Mouse (Mus musculus) adrenal gland, postnatal 25 days (tissue): ENCODE results near the gene Tmem240. TPM values are rescaled to one million over a fixed set of nuclear protein-coding genes. Genes with fewer than 3 reads are reported as not detected.
"Not testable (repeated sequence)": the region's sequence is repeated elsewhere in the genome, so short reads cannot be mapped to it uniquely, and the experiment has no call there.

Experiments
- DNase-seq: peaks from one replicate; pipeline ENCODE4 v3.0.0; 2021; ENCODE audit warnings: mixed read lengths
- total RNA-seq: library from RNA; stranded (reverse); gene quantifications from 2 replicates; pipeline ENCODE4 v1.2.3, GENCODE M21; 2021

Tmem240 gene
- total RNA-seq, 1 experiment from 2014 or later, result 1.6 TPM

DNA sequence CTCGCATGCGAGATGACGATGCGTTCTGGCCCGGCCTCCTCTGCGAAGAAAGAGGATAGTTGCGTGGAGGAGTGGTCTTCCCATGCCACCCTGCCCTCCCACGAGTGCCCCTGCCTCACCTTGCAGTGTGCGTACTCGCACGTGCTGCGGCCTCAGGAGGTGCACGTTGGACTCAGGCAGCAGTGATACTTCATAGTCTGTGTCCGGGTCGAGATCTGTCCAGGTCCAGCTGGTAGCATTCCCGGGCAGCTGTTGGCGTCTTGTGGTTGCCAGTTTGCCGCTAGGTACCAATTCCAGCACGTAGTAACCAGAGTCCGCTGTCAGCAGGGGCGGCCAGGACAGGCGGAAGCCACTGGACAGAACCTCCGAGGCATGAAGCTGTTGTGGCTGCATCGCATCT is 36.0 kb downstream of the Tmem240 start:
- DNase-seq, result no peak

DNA sequence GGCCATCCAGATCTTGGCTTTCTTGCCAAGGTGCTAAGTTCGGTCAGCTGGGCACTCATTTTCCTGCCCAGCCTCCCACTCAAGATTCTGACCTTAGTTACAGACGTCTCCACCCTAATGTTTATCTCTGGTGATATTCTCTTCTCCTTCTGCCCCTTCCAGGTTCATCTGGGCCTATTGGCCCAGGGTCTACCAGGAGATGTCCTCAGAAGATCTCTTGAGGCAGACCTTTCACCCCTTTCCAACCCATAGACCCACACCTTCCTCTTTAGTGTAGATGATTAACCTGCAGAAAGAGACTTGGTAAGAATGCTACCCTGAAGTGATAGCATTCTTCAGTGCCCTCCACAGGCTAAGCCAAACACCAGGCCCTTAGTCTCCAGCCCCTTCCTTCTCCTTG is 37.1 kb downstream of the Tmem240 start:
- no peak for DNase-seq

DNA sequence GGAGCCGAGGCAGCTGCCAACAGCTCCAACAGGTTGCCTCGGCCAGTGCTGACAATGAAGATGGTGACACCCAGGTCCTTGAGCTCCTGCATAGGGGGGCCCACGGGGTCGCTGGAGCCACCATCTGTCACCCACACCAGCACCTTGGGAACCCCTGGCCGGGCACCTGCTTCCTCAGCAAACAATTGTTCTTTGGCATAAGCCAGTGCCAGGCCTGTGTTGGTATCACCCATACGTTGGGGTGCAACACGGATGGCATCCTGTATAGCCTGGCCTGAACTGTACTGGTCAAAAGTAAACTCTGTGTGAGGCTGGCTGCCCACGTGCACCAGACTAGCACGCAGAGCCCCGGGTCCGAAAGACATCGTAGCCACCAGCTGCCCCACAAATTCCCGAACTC is 38.2 kb downstream of the Tmem240 start:
- DNase-seq, result no peak

DNA sequence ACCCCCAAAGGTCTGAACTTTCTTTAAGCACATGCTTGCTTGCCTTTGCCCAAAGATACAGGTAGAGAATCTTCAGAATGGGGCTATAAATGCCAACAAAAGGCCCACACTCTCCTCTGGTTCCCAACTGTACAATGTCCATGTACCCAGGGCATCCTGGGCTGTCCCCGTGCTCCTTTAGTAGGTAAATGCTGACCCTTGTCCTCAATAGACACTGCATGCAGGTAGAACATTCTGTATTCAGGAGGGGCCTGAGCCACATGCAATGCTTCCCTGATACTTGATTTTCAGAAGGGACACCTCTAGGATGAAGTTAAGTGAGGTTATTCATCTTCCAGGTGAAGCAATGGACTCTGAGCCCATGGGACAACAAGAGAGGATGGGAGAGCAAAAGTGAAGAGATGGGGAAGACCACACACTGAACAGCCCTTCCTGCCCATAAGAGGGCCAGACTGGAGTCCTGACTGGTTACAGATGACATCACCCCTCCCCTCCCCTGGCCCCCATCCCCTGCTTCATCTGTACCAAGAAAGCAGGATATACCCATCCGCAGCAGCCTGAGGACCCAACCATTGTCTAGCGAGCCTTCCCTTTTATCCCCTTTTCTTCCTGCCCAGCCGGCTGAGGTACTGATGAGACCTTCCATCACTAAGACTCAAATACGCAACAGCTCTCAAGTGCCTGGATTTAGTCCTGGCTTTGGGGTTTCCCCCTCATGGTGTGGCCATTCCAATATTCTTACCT is 38.9 kb downstream of the Tmem240 start:
- no peak for DNase-seq

DNA sequence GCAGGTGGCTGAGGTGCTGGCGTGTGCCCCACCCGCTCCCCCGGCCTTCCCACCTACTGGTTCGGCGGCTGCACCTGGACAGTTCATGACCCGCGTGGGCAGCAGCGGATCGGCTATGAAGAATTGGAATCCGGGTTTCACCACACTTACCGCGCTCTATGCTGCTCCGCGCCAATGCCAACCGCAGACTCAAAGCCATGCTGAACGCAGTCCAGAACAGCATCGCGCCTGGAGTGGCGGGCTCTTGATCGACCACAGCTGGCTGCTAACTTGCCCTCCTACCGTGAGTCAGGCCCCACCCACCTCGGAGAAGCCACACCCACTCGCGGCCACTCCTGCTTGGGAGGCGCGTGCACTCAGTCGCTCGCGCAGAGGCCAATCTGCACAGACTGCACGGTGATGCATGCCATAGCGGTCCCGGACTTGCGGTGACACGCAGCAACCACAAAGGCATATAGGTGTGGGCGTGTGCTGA is 39.7 kb downstream of the Tmem240 start, which contains the start of gene Vwa1:
TSS of gene Vwa1 (minus strand) at position 419 of the 475 bp plus-strand sequence.
- DNase-seq, result peak; percentile 91

DNA sequence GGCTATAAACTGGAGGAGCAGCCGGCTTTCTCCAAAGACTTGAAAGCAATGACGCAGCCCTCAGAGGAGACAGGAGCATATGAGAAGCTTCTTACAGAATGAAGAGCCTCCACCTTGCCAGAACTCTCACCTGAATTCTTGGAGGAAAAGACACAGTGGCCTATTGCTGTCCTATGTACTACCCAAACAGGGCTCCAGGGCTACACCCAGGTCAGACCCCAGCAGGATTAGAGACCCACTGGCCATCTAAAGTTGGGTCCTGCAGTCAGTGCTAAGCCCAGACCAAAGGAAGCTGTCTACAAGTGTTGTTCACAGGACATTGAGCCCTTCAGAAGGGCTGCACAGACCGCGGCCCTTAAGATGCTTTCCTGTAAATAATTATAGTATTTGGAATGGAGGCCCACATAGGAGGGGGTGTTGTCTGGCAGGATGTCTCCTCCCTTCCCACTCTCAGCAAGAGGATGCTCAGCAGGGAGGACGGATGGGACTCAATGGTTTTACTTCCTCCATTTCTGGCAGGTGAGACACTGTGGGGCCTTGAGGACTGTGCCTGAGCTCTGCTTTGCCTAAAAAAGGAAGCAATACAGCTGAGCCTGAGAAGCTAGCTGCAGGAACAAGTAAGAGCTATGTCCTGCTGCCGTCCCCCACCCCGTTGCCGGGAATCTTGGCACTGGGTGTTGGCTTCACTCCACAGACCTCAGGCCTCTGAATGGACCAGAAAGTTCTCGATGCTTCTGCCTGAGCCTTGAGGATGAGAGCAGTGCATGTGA is 40.6 kb downstream of the Tmem240 start:
- DNase-seq, result peak; percentile 41

DNA sequence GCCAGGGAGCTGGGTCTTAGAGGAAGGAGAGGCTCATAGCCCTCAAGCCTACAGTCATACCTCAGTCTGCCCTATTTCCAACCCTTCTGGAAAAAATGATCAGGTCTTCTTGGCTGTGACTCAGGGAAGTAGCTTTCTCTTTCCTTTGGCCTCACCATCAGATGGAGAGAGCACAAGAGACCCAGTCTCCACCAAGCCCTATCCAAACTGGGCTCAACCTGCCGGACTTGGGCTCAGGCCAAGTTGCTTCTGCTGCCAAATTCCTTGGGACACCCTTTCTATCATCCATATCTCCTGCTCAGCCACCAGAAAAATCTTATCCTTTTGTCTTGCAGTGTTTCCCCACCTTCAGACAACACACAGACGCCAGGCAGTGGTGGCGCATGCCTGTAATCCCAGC is 41.3 kb downstream of the Tmem240 start:
- DNase-seq, result peak; percentile 54

DNA sequence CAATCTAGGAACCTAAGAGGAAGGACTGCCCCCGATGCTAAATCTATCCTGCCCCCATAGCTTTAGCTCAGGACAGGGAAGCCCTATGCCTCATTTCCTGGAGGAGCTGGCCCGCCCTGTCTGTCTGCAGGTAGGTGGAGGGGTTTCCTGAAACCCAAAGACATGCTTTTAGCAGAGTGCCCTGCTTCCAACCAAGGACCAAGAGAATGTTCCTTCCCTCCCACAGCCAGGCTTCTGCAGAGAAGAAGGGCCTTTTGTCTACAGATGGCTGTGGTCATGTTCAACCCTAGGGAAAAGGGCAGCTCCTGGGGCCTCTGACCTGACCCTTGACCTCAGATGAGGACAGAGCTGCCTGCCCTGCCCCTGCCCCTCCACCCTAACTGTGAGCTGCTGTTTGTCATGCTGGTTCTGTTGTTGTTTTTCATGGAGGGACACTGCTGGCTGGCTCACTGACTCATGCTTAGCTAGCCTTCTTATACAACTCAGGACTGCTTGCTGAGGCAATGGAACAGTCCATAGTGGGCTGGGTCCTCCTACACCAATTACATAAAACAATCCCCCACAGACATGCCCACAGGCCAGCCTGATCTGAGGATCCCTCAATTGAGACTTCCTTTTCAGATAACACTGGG is 42.2 kb downstream of the Tmem240 start:
- no peak for DNase-seq

DNA sequence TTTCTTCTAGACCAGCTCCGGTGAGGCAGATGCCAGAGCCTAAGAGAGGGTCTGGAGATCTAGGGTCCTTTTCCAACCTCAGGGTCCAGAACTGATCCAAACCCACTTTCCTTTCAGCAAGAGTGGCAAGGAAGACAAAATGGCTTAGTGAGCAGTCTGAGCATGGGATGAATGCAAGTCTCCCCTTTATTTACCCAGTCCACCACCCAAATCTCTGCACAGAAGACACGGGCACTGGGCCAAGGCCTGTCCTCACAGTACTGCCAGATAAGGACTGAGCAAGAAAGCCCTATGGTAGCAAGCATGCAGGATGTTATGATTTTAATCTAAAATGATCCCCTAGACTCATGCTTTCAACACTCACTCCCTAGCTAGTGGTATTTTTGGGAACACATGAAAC is 43.2 kb downstream of the Tmem240 start:
- peak; percentile 45 for DNase-seq

DNA sequence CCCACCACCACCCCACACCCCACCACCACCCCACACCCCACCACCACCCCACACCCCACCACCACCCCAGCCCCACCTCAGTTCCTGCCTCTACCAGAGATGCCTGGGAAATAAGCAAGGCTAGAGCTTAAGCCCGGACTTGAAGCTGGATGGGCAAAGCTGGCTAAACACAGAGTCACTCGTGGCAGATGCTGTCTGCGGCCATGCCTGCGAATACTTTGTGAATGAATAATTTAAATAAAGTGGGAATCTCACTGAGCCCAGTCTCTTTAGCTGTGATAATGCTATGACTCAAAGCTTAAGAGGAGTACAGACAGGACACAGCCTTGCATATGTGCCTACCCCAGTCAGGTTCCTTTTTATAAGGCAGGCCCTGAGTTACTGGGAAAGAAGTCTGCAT is 44.9 kb downstream of the Tmem240 start:
- no peak for DNase-seq

DNA sequence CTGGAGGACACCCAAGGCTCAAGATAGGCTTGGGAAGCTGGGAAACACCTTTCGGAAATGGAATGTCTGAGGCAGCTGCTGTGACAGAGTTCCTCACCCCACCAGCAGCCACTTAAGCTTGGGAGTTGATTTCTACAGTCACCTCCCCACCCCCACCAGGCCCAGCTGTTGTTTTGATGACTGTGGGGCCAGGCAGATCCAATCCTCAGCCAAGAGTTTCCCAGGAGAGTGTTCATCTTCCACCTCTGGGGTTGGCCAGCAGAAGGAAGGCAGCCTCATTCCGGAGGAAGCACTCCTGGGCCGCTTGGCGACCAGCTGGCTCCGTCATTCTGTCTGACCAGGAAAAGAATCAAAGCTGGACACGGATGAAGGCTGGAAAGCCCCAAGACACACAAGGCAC is 46.3 kb downstream of the Tmem240 start:
- DNase-seq, result peak; percentile 37

DNA sequence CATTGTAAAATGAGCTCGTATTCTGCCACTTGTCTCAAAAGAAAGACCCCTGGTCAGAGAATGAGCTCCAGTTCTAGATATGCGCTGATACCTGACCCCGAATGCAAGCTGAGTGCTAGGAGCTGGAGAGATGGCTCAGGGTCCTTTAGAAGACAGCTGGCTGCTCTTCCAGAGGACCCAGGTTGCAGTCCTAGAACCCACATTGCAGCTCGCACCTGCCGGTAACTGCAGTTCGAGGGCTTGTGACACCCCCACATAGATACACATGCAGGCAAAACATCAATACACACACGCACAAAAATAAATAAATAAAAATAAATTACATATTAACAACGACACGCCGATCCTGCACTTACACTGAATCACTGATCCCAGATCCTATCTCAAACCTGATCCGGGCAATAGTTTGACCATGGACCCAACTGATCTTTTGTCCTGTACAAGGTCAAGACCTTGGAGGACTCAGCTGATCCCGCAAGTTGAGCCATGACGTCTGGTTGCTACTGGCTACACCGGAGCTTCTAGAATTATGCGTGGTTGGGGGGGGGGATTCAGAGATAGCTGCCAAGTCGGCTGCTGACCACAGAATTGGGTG is 49.0 kb downstream of the Tmem240 start:
- DNase-seq, result no peak

DNA sequence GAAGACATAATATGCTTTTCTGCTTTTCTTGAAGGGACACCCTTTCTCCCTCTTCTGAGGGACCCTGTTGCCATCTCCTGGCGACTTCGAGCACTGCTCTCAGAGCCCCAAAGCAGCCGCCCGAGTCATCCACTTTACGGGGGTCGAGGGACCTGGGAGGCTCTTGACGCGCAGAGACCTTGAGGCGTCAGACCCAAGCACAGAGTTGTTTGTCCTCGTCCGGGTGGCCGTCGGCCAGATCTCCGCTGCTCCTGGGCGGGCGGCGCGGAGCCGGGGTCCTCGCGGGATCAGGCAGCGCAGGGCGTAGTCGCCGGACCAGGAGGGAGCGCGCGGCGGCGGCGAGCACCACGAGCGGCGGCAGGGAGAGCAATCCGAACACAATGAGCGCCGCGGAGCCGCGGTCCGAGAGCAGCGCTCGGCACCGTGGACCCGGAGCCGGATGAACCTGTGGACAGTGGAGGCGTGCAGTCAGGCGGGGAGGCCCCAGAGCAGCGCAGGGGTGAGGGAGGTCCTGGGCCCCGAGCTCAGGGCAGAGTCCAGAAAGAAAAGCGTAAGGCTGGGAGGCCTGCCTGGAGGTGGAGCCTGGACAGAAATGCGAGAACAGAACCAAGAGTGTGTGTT is 49.6 kb downstream of the Tmem240 start:
- peak; percentile 74 for DNase-seq

DNA sequence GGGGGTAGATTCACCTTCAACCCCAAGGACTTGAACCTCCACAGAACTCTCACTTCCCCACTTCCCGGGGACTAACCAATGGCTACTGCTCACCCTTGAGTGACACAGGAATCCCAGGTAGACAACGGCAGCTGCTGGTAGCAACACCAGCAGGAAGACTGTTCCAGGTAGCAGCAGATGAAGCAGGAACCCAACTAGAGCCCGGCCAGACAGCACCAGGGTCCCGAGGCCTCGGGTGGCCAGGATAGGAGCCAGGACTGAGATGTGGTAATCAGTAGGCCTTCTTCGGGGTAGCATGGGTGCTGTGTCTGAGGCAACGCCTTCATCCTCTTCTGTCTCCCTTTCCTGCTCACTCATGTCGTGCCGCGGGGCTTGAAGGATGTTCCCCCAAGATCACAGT is 50.6 kb downstream of the Tmem240 start:
- DNase-seq, result no peak

DNA sequence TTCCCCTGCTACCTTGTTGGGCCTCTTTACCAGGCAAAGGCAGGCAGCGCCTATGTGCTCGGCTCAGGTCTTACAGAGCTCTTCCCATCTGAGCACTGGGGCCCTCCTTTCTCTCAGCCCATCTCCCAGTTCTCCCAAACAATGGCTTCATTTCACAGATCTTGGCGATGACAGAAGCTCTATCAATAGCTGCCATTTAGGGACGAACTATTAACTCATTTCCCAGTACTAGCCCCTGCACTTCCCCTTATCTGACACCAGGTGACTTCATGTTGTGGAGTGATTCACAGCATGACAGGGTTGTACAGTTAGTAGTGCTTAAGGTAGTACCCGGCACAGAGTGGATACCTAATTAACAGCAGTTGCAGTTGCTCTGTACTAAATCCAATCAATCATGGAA is 51.2 kb downstream of the Tmem240 start, which contains the start of gene Tmem88b:
TSS of gene Tmem88b (minus strand) at position 56 of the 400 bp plus-strand sequence.
- DNase-seq, result no peak

DNA sequence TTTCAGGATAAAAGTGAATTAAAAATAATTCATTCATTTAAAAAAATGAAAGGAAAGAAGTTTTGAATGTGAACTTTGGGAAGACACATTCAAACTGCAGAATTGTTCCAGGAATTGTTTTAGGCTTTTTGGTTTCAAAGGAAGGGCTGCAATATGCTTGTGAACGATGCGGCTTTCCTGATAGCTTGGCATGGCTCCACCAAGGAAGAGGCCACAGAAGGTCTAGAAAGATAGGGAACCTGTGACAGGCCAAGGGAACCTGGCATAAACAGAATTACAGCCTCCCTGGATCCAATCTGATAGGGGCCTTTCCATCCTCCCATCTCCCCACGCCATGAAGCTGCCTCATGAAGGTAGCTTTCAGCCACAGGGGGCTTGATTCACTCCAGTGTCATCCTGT is 53.7 kb downstream of the Tmem240 start:
- no peak for DNase-seq

DNA sequence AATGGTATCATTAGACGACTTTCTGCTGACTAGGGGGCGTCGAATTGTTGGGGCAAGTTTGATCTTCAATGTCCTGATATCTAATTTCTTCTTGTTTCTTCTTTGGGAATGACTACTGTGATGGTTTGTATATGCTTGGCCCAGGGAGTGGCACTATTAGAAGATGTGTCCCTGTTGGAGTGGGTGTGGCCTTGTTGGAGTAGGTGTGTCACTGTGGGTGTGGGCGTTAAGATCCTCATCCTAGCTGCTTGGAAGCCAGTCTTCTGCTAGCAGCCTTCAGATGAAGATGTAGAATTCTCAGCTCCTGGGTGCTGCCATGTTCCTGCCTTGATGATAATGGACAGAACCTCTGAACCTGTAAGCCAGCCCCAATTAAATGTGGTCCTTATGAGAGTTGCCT is 54.2 kb downstream of the Tmem240 start:
- DNase-seq, result not testable (repeated sequence)

DNA sequence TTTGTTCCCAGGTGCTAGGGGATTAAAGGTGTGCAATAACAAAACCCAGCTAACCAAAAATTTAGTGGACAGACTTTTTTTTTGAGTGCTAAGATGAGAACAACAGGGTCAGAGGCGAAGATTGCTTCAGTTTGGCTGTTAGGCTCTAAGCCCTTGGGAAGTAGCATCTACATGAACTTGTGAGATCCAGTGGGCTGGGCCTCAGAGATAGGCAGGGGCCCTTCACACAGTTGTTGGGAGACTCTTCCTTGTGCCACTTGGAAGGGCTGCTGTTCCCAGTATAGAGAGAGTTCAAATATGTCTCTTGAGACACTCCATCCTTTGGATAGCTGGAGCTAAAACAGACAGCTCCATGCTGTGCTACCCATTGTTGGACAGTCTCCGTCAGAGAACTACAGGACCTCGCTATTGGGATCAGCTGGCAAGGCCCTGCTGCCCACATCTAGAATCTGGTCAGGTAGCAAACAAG is 55.5 kb downstream of the Tmem240 start, which contains the start of gene Ankrd65:
TSS of gene Ankrd65 (plus strand) at position 419 of the 469 bp plus-strand sequence.
- DNase-seq, result no peak
